Mouse (Mus musculus) liver, postnatal 0 days (tissue): Measurements from ENCODE around the gene Erp29.

Experiments used
- CTCF ChIP-seq: sonication (generic); IDR thresholded peaks from 2 replicates; pipeline ENCODE4 v1.5.1; 2016; ENCODE audit warnings: antibody characterized with exemption, low read depth
- EP300 ChIP-seq: IDR thresholded peaks from 2 replicates; pipeline ENCODE4 v1.6.1; 2016; ENCODE audit warnings: antibody characterized with exemption, low read depth, mild to moderate bottlenecking

GRCm38 (mm10) chr5:121451203-121451602, 1.1 kb downstream of the Erp29 start:
- 0 out of 2 replicates have a peak, but pooled peaks have one; percentile 0 for TF ChIP-seq CTCF
- TF ChIP-seq EP300 = no peak
